Mouse (Mus musculus) lung, postnatal 0 days (tissue): ENCODE data around the gene Taar9.
"Not testable (repeated sequence)": the region's sequence is repeated elsewhere in the genome, so short reads cannot be mapped to it uniquely, and the experiment has no call there.

Source experiments
- CTCF ChIP-seq: IDR thresholded peaks from 2 replicates; pipeline ENCODE4 v1.5.1; 2016; ENCODE audit warnings: antibody characterized with exemption, mild to moderate bottlenecking
- EP300 ChIP-seq: IDR thresholded peaks from 2 replicates; pipeline ENCODE4 v1.6.1; 2016; ENCODE audit warnings: antibody characterized with exemption, mild to moderate bottlenecking, control low read depth

DNA sequence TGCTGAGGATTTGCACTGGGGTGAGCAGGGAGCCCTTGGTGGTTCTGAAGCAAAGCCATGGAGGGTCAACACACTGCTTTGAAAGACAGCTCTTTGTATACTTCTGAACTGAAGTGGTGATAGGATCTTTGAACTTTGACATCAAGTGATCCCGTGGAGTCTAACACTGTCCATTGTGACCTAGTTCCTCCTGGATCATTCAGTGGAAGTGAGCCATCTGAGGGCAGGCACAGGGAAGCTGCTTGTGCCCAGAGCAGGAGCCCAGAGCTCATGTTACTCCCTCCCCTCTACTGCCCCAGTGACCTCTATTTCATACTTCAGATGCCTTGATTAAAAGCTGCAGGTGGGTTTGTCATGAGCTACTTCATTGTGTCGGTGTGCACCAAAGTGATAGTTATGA lies 12.3 kb downstream of the Taar9 start:
- TF ChIP-seq CTCF, EP300: not testable (repeated sequence)
